Comparison of ENCODE assay signal across 10 mouse cellular contexts in genomic region chr7:112752311-112752710, GRCm38 (mm10).
"Had no signal": no experiment of that assay in that cellular context is flagged by ENCODE, and none has a peak within 500 bp of the region (broad histone marks: within the 10 kb centered on the region; RNA-seq: fewer than 3 reads in every experiment).

No protein-coding gene starts in this region.

- H3K36me3 ChIP-seq: limb, embryonic 13.5 days; midbrain, embryonic 12.5 days; neural tube, embryonic 13.5 days had no signal

- H3K4me3 ChIP-seq: limb, embryonic 13.5 days; midbrain, embryonic 12.5 days; neural tube, embryonic 13.5 days had no signal

- DNase-seq: kidney, postnatal 14 days; left cerebral cortex, postnatal 4 days; lung, adult 18-20 months; right cerebral cortex, postnatal 14 days; thymus, postnatal 4 days had no signal

- ATAC-seq: midbrain, embryonic 16.5 days had no signal

- H3K9ac ChIP-seq: limb, embryonic 13.5 days; liver, embryonic 14.5 days; midbrain, embryonic 12.5 days; neural tube, embryonic 13.5 days had no signal

- H3K27me3 ChIP-seq: limb, embryonic 13.5 days; midbrain, embryonic 12.5 days; neural tube, embryonic 13.5 days had no signal

- H3K4me2 ChIP-seq: limb, embryonic 13.5 days; midbrain, embryonic 12.5 days; neural tube, embryonic 13.5 days had no signal

- H3K27ac ChIP-seq: limb, embryonic 13.5 days; liver, embryonic 14.5 days; midbrain, embryonic 12.5 days; neural tube, embryonic 13.5 days had no signal

- H3K9me3 ChIP-seq: limb, embryonic 13.5 days; midbrain, embryonic 12.5 days; neural tube, embryonic 13.5 days had no signal
